Mouse (Mus musculus): Measurements from ENCODE around the gene Ooep. TPM values are rescaled to one million over a fixed set of nuclear protein-coding genes. Genes with fewer than 3 reads are reported as not detected.
"Not testable (repeated sequence)": the region's sequence is repeated elsewhere in the genome, so short reads cannot be mapped to it uniquely, and the experiment has no call there.

Gene Ooep
- total and polyA plus RNA-seq, 3 experiments: not detected

DNA sequence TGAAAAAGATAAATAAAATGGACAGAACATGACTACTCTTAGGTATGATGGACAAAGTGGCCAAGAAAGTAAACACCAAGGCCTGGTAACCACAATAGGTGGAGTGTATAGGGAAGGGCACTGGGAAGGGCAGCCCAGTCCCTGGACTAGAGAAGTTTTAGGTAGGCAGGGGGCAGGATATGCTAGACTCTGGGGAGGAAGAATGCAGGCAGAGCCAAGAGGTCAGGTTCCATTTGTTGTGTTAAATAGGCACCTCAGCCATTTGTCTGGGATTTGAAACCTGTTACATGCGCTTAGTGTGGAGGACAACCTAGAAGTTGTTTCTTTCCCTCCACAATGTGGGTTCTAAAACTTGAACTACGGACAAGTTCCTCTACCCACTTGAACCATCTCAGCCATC is 9.2 kb downstream of the Ooep start:
- DNase-seq (ENCODE audit: low read depth, low spot score): no peak
- peaks cover 0 to 2% of the 10 kb centered on the region in 2 experiments; a peak in 2 of 4 replicates for H3K36me3 ChIP-seq (ENCODE audit: control insufficient read depth in 1 of 2, insufficient read depth in 2 of 2, low read length in 2 of 2)
- H3K9ac ChIP-seq (ENCODE audit: control insufficient read depth, low read depth, low read length, poor library complexity, severe bottlenecking): no peak overlapping the region
- H3K4me3 ChIP-seq (ENCODE audit: control insufficient read depth in 1 of 2, insufficient read depth in 1 of 2, low read depth in 2 of 2, low read length in 2 of 2): no peak overlapping the region
- H3K79me2 ChIP-seq (ENCODE audit: control insufficient read depth, insufficient read depth, low read length, poor library complexity): no peaks in the 10 kb centered on the region
- TF ChIP-seq EP300 (IDR thresholded peaks at IDR 0.05; ENCODE audit: low read depth in 1 of 2, low read length in 2 of 2) (no peak), JUND (IDR thresholded peaks at IDR 0.05; ENCODE audit: low read depth, low read length) (no peak), USF1 (IDR thresholded peaks at IDR 0.05; ENCODE audit: low read depth, low read length) (no peak), POLR2A (IDR thresholded peaks at IDR 0.05; ENCODE audit: control insufficient read depth in 1 of 2, insufficient read depth in 1 of 2, low read depth in 1 of 2, low read length in 2 of 2, poor library complexity in 1 of 2) (no peak), POLR2AphosphoS5 (IDR thresholded peaks at IDR 0.05; ENCODE audit: borderline replicate concordance, low read depth, low read length) (no peak), ELF1 (IDR thresholded peaks at IDR 0.05; ENCODE audit: low read depth, low read length) (no peak), TCF12 (IDR thresholded peaks at IDR 0.05; ENCODE audit: low read depth, low read length) (no peak), NELFE (IDR thresholded peaks at IDR 0.05; ENCODE audit: low read depth, low read length) (no peak), UBTF (IDR thresholded peaks at IDR 0.05; ENCODE audit: borderline replicate concordance, insufficient read depth, low read depth, low read length) (no peak), USF2 (IDR thresholded peaks at IDR 0.05; ENCODE audit: borderline replicate concordance in 1 of 2, insufficient read depth in 1 of 2, low read depth in 1 of 2, low read length in 2 of 2) (no peak), MAX (IDR thresholded peaks at IDR 0.05; ENCODE audit: low read length) (no peak), CHD1 (IDR thresholded peaks at IDR 0.05; ENCODE audit: low read depth, low read length) (no peak), SMC3 (IDR thresholded peaks at IDR 0.05; ENCODE audit: low read depth, low read length) (no peak), MEF2A (IDR thresholded peaks at IDR 0.05; ENCODE audit: extremely low read depth, insufficient replicate concordance, low read depth, low read length, poor library complexity, severe bottlenecking) (no peak), TBP (IDR thresholded peaks at IDR 0.05; ENCODE audit: low read depth, low read length) (no peak), MYC (IDR thresholded peaks at IDR 0.05; ENCODE audit: low read depth, low read length) (no peak), RCOR1 (IDR thresholded peaks at IDR 0.05; ENCODE audit: low read depth, low read length) (no peak), NRF1 (IDR thresholded peaks at IDR 0.05; ENCODE audit: insufficient read depth, low read depth, low read length, poor library complexity, severe bottlenecking) (no peak)
- H3K27me3 ChIP-seq (ENCODE audit: control insufficient read depth in 1 of 2, insufficient read depth in 2 of 2, low read length in 2 of 2): peaks cover 2 to 6% of the 10 kb centered on the region in 2 experiments; a peak in 2 of 4 replicates
- peaks cover 0 to 4% of the 10 kb centered on the region in 2 experiments; a peak in 1 of 4 replicates for H3K4me1 ChIP-seq (ENCODE audit: control insufficient read depth in 1 of 2, insufficient read depth in 2 of 2, low read length in 2 of 2)
- H3K27ac ChIP-seq (ENCODE audit: control insufficient read depth, low read depth, low read length): no peak overlapping the region
- no peaks in the 10 kb centered on the region for H3K9me3 ChIP-seq (replicated peaks; ENCODE audit: insufficient read depth, low read length)

DNA sequence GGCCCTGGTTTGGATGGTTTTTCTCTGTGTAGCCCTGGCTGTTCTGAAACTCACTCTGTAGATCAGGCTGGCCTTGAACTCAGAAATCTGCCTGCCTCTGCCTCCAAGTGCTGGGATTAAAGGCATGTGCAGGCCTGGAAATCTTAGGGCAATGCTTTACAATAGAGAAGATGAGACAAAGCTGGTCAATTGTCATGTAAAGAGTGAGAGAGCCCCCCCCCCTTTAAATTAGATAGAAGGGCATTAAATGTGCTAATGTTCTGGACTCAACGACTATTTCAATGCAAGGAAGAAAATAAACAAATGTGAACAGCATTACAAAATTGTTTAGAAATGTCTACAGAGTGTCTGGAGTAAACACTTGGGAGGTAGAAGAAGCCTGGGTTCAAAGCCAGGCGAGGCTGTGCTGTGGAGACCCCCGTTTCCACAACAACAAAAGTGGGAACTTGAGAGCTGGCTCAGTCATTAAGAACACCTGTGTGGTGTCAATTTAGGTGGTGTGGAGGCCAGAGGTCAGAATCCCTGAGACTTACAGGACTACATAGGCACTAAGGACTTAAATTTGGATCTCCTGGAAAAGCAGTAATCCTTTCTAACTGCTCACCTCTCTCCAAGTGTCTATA is 9.7 kb downstream of the Ooep start:
- no peak for DNase-seq (ENCODE audit: low read depth, low spot score)

DNA sequence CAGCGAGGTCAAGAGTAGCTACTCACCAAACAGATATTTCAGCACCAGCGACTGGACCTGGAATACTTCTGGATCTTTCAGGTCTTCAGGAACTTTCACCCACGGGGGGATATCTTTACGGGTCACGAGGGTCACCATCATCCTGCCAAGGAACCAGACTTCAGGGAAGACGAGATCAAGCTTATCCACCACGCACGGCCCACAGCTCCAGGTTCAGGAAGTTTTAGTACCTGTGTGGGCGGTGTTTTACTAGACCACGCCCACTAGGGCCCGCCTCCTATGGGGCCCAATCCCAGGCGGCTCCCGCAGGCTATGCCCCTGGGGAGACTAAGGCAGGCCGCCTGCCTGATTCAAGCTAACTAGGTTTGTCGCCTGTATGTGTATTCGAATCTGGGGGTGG is 10.6 kb downstream of the Ooep start, which contains the start of gene Dppa5a:
Gene Dppa5a (minus strand): TSS at position 219 of the 400 bp plus-strand sequence.
- H3K79me2 ChIP-seq (ENCODE audit: control insufficient read depth, insufficient read depth, low read length, poor library complexity); H3K27ac ChIP-seq (ENCODE audit: control insufficient read depth, low read depth, low read length); H3K9me3 ChIP-seq (replicated peaks; ENCODE audit: insufficient read depth, low read length): not testable (repeated sequence)

More for the DNA sequence above, 9.7 kb downstream of the Ooep start:
- H3K79me2 ChIP-seq (ENCODE audit: control insufficient read depth, insufficient read depth, low read length, poor library complexity): no peaks in the 10 kb centered on the region
- no peaks in the 10 kb centered on the region for H3K9me3 ChIP-seq (replicated peaks; ENCODE audit: insufficient read depth, low read length)
- peaks cover 0 to 2% of the 10 kb centered on the region in 2 experiments; a peak in 2 of 4 replicates for H3K36me3 ChIP-seq (ENCODE audit: control insufficient read depth in 1 of 2, insufficient read depth in 2 of 2, low read length in 2 of 2)
- H3K27me3 ChIP-seq (ENCODE audit: control insufficient read depth in 1 of 2, insufficient read depth in 2 of 2, low read length in 2 of 2): peaks cover 0 to 3% of the 10 kb centered on the region in 2 experiments; a peak in 1 of 4 replicates
- H3K4me1 ChIP-seq (ENCODE audit: control insufficient read depth in 1 of 2, insufficient read depth in 2 of 2, low read length in 2 of 2): peaks cover 0 to 4% of the 10 kb centered on the region in 2 experiments; a peak in 1 of 4 replicates
- H3K9ac ChIP-seq (ENCODE audit: control insufficient read depth, low read depth, low read length, poor library complexity, severe bottlenecking): no peak overlapping the region
- H3K4me3 ChIP-seq (ENCODE audit: control insufficient read depth in 1 of 2, insufficient read depth in 1 of 2, low read depth in 2 of 2, low read length in 2 of 2): no peak overlapping the region
- H3K27ac ChIP-seq (ENCODE audit: control insufficient read depth, low read depth, low read length): no peak overlapping the region
- TF ChIP-seq KAT2A (conservative IDR thresholded peaks at IDR 0.05; ENCODE audit: low read depth, low read length) (no peak), ZMIZ1 (IDR thresholded peaks at IDR 0.05; ENCODE audit: low read depth, low read length) (no peak), HCFC1 (IDR thresholded peaks at IDR 0.05; ENCODE audit: low read depth, low read length) (no peak), SMC3 (IDR thresholded peaks at IDR 0.05; ENCODE audit: low read depth, low read length) (no peak), GATA1 (IDR thresholded peaks at IDR 0.05; ENCODE audit: low read depth, low read length) (no peak), USF2 (IDR thresholded peaks at IDR 0.05; ENCODE audit: borderline replicate concordance in 1 of 2, insufficient read depth in 1 of 2, low read depth in 1 of 2, low read length in 2 of 2) (no peak), CHD2 (IDR thresholded peaks at IDR 0.05; ENCODE audit: low read length) (no peak), MAFK (IDR thresholded peaks at IDR 0.05; ENCODE audit: borderline replicate concordance, low read depth, low read length) (no peak), JUND (IDR thresholded peaks at IDR 0.05; ENCODE audit: low read depth, low read length) (no peak), MAZ (IDR thresholded peaks at IDR 0.05; ENCODE audit: low read depth, low read length) (no peak), TBP (IDR thresholded peaks at IDR 0.05; ENCODE audit: low read depth, low read length) (no peak), CTCF (IDR thresholded peaks at IDR 0.05 in 2 of 3, conservative IDR thresholded peaks at IDR 0.05 in 1 of 3; ENCODE audit: control insufficient read depth in 1 of 3, insufficient read depth in 1 of 3, low read depth in 2 of 3, low read length in 3 of 3, poor library complexity in 1 of 3, severe bottlenecking in 1 of 3) (no peak), UBTF (IDR thresholded peaks at IDR 0.05; ENCODE audit: borderline replicate concordance, insufficient read depth, low read depth, low read length) (no peak), MXI1 (IDR thresholded peaks at IDR 0.05; ENCODE audit: low read depth, low read length) (no peak), POLR2AphosphoS2 (IDR thresholded peaks at IDR 0.05; ENCODE audit: low read length) (no peak), ZC3H11A (IDR thresholded peaks at IDR 0.05; ENCODE audit: low read depth, low read length) (no peak), MYC (IDR thresholded peaks at IDR 0.05; ENCODE audit: low read depth, low read length) (no peak)

More for the DNA sequence above, 10.6 kb downstream of the Ooep start, which contains the start of gene Dppa5a:
- H3K4me1 ChIP-seq (ENCODE audit: control insufficient read depth in 1 of 2, insufficient read depth in 2 of 2, low read length in 2 of 2); H3K9ac ChIP-seq (ENCODE audit: control insufficient read depth, low read depth, low read length, poor library complexity, severe bottlenecking); DNase-seq (ENCODE audit: low read depth, low spot score); H3K27me3 ChIP-seq (ENCODE audit: control insufficient read depth in 1 of 2, insufficient read depth in 2 of 2, low read length in 2 of 2); H3K36me3 ChIP-seq (ENCODE audit: control insufficient read depth in 1 of 2, insufficient read depth in 2 of 2, low read length in 2 of 2); H3K4me3 ChIP-seq (ENCODE audit: control insufficient read depth in 1 of 2, insufficient read depth in 1 of 2, low read depth in 2 of 2, low read length in 2 of 2): not testable (repeated sequence)
